Mouse (Mus musculus) CH12.LX (cell line): ENCODE measurements around the gene Ube2l3. TPM values are rescaled to one million over a fixed set of nuclear protein-coding genes. Genes with fewer than 3 reads are reported as not detected.
"Not testable (repeated sequence)": the region's sequence is repeated elsewhere in the genome, so short reads cannot be mapped to it uniquely, and the experiment has no call there.

ENCODE experiments used
- DNase-seq: peaks from one replicate; pipeline ENCODE4 v3.0.0-alpha.2; 2013; ENCODE audit errors: extremely low read depth
- H3K27ac ChIP-seq: 2 replicates; pipeline ENCODE4 v1.5.1; 2012; ENCODE audit warnings: low read depth, mild to moderate bottlenecking, control low read depth, moderate library complexity; ENCODE audit not compliant: insufficient read depth
- H3K27me3 ChIP-seq: replicated peaks from 2 replicates; pipeline ENCODE3; 2012; ENCODE audit warnings: inconsistent platforms
- H3K36me3 ChIP-seq, 2 experiments: replicated peaks in 1 of 2; 2 replicates each; pipeline versions ENCODE3 to v1.6.1; 2012; ENCODE audit warnings: inconsistent platforms in 1 of 2, low read length in 1 of 2, mild to moderate bottlenecking in 1 of 2, mixed read lengths in 1 of 2, moderate library complexity in 1 of 2; ENCODE audit not compliant: control insufficient read depth in 1 of 2, insufficient read depth in 1 of 2
- H3K4me1 ChIP-seq, 2 experiments: 2 replicates each; pipeline ENCODE4 v1.6.1; 2012; ENCODE audit warnings: inconsistent platforms in 1 of 2, moderate library complexity in 1 of 2; ENCODE audit not compliant: insufficient read depth in 2 of 2, control insufficient read depth in 1 of 2
- H3K4me2 ChIP-seq: 2 replicates; pipeline ENCODE4 v1.6.1; 2012; ENCODE audit warnings: low read depth, mild to moderate bottlenecking, control low read depth; ENCODE audit not compliant: poor library complexity, insufficient read depth, severe bottlenecking
- H3K4me3 ChIP-seq, 3 experiments: fragments of 150-350 bp in 1 of 3; sonication (generic) in 1 of 3; replicated peaks in 1 of 3; 2 replicates each; pipeline versions ENCODE3 to v1.5.1; 2011 to 2012; ENCODE audit warnings: low read depth in 2 of 3, low read length in 2 of 3, mild to moderate bottlenecking in 2 of 3, moderate library complexity in 2 of 3, control low read depth in 1 of 3, improper control_type of control experiment in 1 of 3, inconsistent platforms in 1 of 3, mixed read lengths in 1 of 3; ENCODE audit not compliant: poor library complexity in 1 of 3
- H3K79me2 ChIP-seq: replicated peaks from 2 replicates; pipeline ENCODE4 v1.6.1; 2012; ENCODE audit warnings: mild to moderate bottlenecking, moderate library complexity; ENCODE audit not compliant: control insufficient read depth, poor library complexity, insufficient read depth, severe bottlenecking; ENCODE audit errors: extremely low read depth
- H3K9ac ChIP-seq: 2 replicates; pipeline ENCODE4 v1.6.1; 2012; ENCODE audit warnings: low read depth, mild to moderate bottlenecking, control low read depth, moderate library complexity; ENCODE audit not compliant: insufficient read depth
- H3K9me3 ChIP-seq: replicated peaks from 2 replicates; pipeline ENCODE3; 2012; ENCODE audit warnings: low read length, inconsistent platforms, mixed read lengths
- CHD1 ChIP-seq: IDR thresholded peaks from 2 replicates; pipeline ENCODE4 v1.6.1; 2012; ENCODE audit warnings: low read depth, low read length, improper control_type of control experiment, inconsistent platforms
- E2F4 ChIP-seq: IDR thresholded peaks from 2 replicates; pipeline ENCODE4 v1.6.1; 2011; ENCODE audit warnings: low read depth, low read length, improper control_type of control experiment; ENCODE audit not compliant: insufficient replicate concordance
- ELF1 ChIP-seq: IDR thresholded peaks from 2 replicates; pipeline ENCODE4 v1.6.1; 2014; ENCODE audit warnings: low read depth, mild to moderate bottlenecking, inconsistent platforms, low read length, improper control_type of control experiment
- EP300 ChIP-seq: IDR thresholded peaks from 2 replicates; pipeline ENCODE4 v1.6.1; 2011; ENCODE audit warnings: low read length, improper control_type of control experiment
- GABPA ChIP-seq: IDR thresholded peaks from 2 replicates; pipeline ENCODE4 v1.6.1; 2012; ENCODE audit warnings: low read depth, low read length, improper control_type of control experiment, inconsistent platforms; ENCODE audit not compliant: insufficient replicate concordance
- HCFC1 ChIP-seq: IDR thresholded peaks from 2 replicates; pipeline ENCODE4 v1.6.1; 2012; ENCODE audit warnings: low read depth, mild to moderate bottlenecking, inconsistent platforms, low read length, improper control_type of control experiment
- MAFK ChIP-seq: IDR thresholded peaks from 2 replicates; pipeline ENCODE4 v1.6.1; 2011; ENCODE audit warnings: low read length, improper control_type of control experiment; ENCODE audit not compliant: insufficient replicate concordance
- MAZ ChIP-seq: IDR thresholded peaks from 2 replicates; pipeline ENCODE4 v1.6.1; 2012; ENCODE audit warnings: low read depth, mild to moderate bottlenecking, inconsistent platforms, low read length, improper control_type of control experiment, moderate library complexity
- PAX5 ChIP-seq: IDR thresholded peaks from 2 replicates; pipeline ENCODE4 v1.6.1; 2012; ENCODE audit warnings: low read length, inconsistent platforms, mixed read lengths
- POLR2A ChIP-seq: IDR thresholded peaks from 2 replicates; pipeline ENCODE4 v1.6.1; 2011; ENCODE audit warnings: low read depth, mild to moderate bottlenecking, improper control_type of control experiment, low read length
- RAD21 ChIP-seq: IDR thresholded peaks from 2 replicates; pipeline ENCODE4 v1.6.1; 2011; ENCODE audit warnings: low read depth, mild to moderate bottlenecking, low read length, improper control_type of control experiment, moderate library complexity
- SMC3 ChIP-seq: IDR thresholded peaks from 2 replicates; pipeline ENCODE4 v1.6.1; 2011; ENCODE audit warnings: low read depth, low read length, improper control_type of control experiment
- TBP ChIP-seq: conservative IDR thresholded peaks from 2 replicates; pipeline ENCODE4 v1.6.1; 2011; ENCODE audit warnings: low read depth, low read length, improper control_type of control experiment
- USF2 ChIP-seq: conservative IDR thresholded peaks from 2 replicates; pipeline ENCODE4 v1.6.1; 2011; ENCODE audit warnings: low read depth, low read length, improper control_type of control experiment
- ZMIZ1 ChIP-seq: IDR thresholded peaks from 2 replicates; pipeline ENCODE4 v1.6.1; 2012; ENCODE audit warnings: low read depth, mild to moderate bottlenecking, inconsistent platforms, low read length, improper control_type of control experiment
- ZNF384 ChIP-seq: IDR thresholded peaks from 2 replicates; pipeline ENCODE4 v1.6.1; 2012; ENCODE audit warnings: low read depth, low read length, improper control_type of control experiment, inconsistent platforms
- dilution Hi-C: fragments of 300-500 bp; cut with MboI; formaldehyde crosslinking; loops from 2 replicates; pipeline ENCODE4 v1.14.3; 2020; ENCODE audit warnings: low sequenced_read_pairs; ENCODE audit not compliant: extremely low pct_unique_long_range_greater_than_20kb, extremely low pct_ligation_motif_present
- in situ Hi-C: fragments of 300-500 bp; cut with MboI; formaldehyde crosslinking; loops from 3 replicates; pipeline ENCODE4 v1.14.3; 2019; ENCODE audit warnings: low sequenced_read_pairs, low pct_ligation_motif_present, low pct_unique_long_range_greater_than_20kb, mixed read lengths
- polyA plus RNA-seq: library from polyadenylated mRNA; unstranded; fragments of >175 nt; gene quantifications from 2 replicates; pipeline ENCODE4 v1.2.1, GENCODE M21; 2012; ENCODE audit warnings: low read depth; ENCODE audit not compliant: insufficient read length
- total RNA-seq, 2 experiments: library from RNA; depleted of rRNA; stranded (reverse); fragments of 300-350 nt in 1 of 2; fragments of >200 nt in 1 of 2; gene quantifications; 2 replicates each; pipeline ENCODE4 v1.2.3; 2012 to 2014

Ube2l3 gene
- total and polyA plus RNA-seq, 3 experiments: 156 to 386 (median 302) TPM

DNA sequence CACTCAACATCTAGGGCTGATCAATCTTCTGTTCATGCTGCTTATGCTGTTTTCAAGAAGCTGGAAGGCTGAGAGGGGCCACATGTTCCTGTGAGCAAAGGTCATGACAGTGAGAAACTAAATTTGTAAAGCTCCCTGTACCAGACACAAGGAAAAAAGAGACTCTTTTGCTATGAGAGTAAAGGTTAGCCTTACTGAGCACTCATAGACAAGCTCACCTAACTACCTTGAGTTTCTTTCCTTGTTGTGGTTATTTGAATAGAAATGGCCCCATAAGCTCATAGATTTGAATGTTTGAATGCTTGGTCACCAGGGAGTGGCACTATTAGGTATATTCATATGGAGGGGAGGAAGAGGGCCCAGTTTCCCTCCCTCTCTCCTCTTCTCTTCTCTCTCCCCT, 35.3 kb downstream of the Ube2l3 start:
- Histone ChIP-seq H3K27me3 (no peaks in the 10 kb centered on the region), H3K9me3 (no peaks in the 10 kb centered on the region), H3K27ac (no peak overlapping the region), H3K4me1 (peaks cover 0 to 12% of the 10 kb centered on the region in 2 experiments; a peak in 2 of 4 replicates), H3K4me3 (no peak overlapping the region), H3K9ac (no peak overlapping the region), H3K36me3 (peaks cover 66 to 93% of the 10 kb centered on the region in 2 experiments), H3K79me2 (peaks cover 85% of the 10 kb centered on the region), H3K4me2 (no peak overlapping the region)
- no peak for DNase-seq
- in situ Hi-C loops (no loop called here), dilution Hi-C loops (no loop called here)
- TF ChIP-seq MAFK (no peak), USF2 (no peak), HCFC1 (no peak), PAX5 (no peak), SMC3 (no peak), TBP (no peak), ZMIZ1 (no peak), GABPA (no peak), EP300 (no peak), POLR2A (no peak), ELF1 (no peak), ZNF384 (no peak), CHD1 (no peak), MAZ (no peak)

DNA sequence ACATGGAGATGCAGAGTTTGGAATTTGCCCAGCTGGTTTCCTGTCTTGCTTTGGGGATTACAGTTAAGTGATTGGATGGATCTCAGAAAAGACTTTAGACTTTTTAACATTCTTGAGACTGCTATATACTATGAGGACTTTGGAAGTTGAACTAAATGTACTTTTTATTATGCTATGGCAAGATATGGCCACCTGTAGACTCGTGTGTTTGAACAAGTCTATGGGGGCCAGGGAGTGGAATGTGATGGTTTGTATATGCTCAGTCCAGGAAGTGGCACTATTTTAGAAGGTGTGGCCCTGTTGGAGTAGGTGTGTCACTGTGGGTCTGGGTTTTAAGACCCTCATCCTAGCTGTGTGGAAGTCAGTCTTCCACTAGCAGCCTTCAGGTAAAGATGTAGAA, 37.0 kb downstream of the Ube2l3 start:
- DNase-seq, H3K27me3 ChIP-seq, in situ Hi-C loops, H3K4me2 ChIP-seq, H3K9ac ChIP-seq, H3K4me3 ChIP-seq, H3K27ac ChIP-seq, dilution Hi-C loops, H3K9me3 ChIP-seq: not testable (repeated sequence)
- Histone ChIP-seq H3K36me3 (peaks cover 62 to 92% of the 10 kb centered on the region in 2 experiments), H3K4me1 (peaks cover 0 to 12% of the 10 kb centered on the region in 2 experiments; a peak in 2 of 4 replicates), H3K79me2 (peaks cover 78% of the 10 kb centered on the region)

DNA sequence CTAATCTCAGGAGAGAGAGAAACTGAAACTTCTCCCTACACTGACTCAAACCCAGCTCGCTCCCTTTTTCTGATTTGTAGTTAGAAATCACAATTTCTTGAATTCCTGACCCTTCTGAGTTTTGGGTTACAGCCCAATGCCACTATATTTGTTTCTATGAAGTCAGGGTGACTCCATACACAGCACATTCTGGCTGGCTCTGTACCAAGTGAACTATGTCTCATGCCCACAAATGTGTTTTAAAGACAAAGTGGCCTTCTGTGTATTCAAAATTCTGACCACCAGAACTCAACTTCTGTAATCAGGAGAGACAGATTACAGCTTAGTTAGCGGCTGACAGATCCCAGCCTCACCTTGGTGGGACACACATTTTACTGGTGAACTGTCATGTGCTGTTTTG, 48.1 kb downstream of the Ube2l3 start:
- peaks cover 0 to 8% of the 10 kb centered on the region in 2 experiments; a peak in 2 of 4 replicates for H3K4me1 ChIP-seq

More for the DNA sequence above, 48.1 kb downstream of the Ube2l3 start:
- no peaks in the 10 kb centered on the region for H3K9me3 ChIP-seq
- dilution Hi-C loops: no loop called here
- in situ Hi-C loops: no loop called here
- TF ChIP-seq SMC3: no peak
- no peak for TF ChIP-seq RAD21
- TF ChIP-seq E2F4: no peak
- no peak for TF ChIP-seq USF2
- no peak for TF ChIP-seq GABPA
- TF ChIP-seq, all 38 proteins: peak for 0
- peaks cover 74 to 91% of the 10 kb centered on the region in 2 experiments for H3K36me3 ChIP-seq
- H3K27ac ChIP-seq: no peak overlapping the region
- peaks cover 16% of the 10 kb centered on the region for H3K79me2 ChIP-seq
- H3K9ac ChIP-seq: no peak overlapping the region
- H3K27me3 ChIP-seq: no peaks in the 10 kb centered on the region
- DNase-seq: no peak
- no peak overlapping the region for H3K4me2 ChIP-seq
- H3K4me3 ChIP-seq: no peak overlapping the region
